Mouse (Mus musculus): Measurements from ENCODE around the gene Rtn4rl1.

DNA sequence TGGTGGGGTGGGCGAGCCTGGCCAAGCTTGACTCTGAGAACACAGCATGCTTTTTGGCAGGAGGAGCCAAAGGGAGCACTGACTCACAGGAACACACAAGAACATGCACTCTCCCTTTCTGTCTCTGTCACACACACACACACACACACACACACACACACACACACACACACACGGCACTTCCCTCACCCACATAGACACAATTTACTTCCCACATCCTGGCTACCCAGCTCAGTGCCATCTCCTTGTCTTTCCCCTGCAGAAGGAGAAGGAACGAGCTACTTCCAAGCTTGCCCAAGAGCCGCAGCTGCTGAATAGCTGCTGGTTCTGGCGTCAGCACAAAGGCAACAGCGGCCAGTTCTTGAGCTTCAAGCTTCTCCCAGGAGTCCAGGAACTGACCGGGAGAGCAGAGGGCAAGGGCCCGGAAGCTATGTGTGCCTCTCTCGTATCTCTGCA, 74.3 kb downstream of the Rtn4rl1 start:
- TF ChIP-seq POLR2A (IDR thresholded peaks at IDR 0.05; ENCODE audit: low read depth, low read length) (no peak), CTCF (IDR thresholded peaks at IDR 0.05; ENCODE audit: extremely low read depth, insufficient read length, insufficient replicate concordance, low read depth, low read length) (no peak)

All from small intestine, adult 2 months (tissue).